Mouse (Mus musculus) CD4-positive naive resting alpha-beta T cell, adult 76 days (primary cell): ENCODE measurements around the gene Mas1. TPM values are rescaled to one million over a fixed set of nuclear protein-coding genes. Genes with fewer than 3 reads are reported as not detected.

Experiments
- total RNA-seq: library from RNA; stranded (reverse); gene quantifications from one replicate; pipeline ENCODE4 v1.2.4, GENCODE M21; 2023

The Mas1 gene
- total RNA-seq, result not detected

GRCm38 (mm10) chr17:12868043-12868442 is at the start of gene Mas1:
Mas1 (minus strand) TSS chr17:12868143.

GRCm38 (mm10) chr17:12915881-12916583 is 48.1 kb upstream of the Mas1 start, which contains the start of gene Mrpl18:
Mrpl18 (minus strand) TSS chr17:12916345.

GRCm38 (mm10) chr17:12915488-12915880 is 47.5 kb upstream of the Mas1 start, which contains the start of gene Tcp1:
Tcp1 (plus strand) TSS chr17:12915701.

GRCm38 (mm10) chr17:12909361-12910280 is 41.7 kb upstream of the Mas1 start, which contains the start of gene Pnldc1:
Pnldc1 (minus strand) TSS chr17:12910230.

GRCm38 (mm10) chr17:12875734-12876133 is 7.8 kb upstream of the Mas1 start, which contains the start of gene Mrgprh:
Mrgprh (plus strand) TSS chr17:12876034.

Other genes starting within 250 kb of the Mas1 start
- gene Slc22a1, start 192.3 kb downstream of the Mas1 start, total RNA-seq, result not detected
- 37.3 TPM for gene Igf2r, start 98.5 kb downstream of the Mas1 start, total RNA-seq
- not detected for gene Mrgprh, start 7.9 kb upstream of the Mas1 start, total RNA-seq
- 2.2 TPM for gene Pnldc1, start 42.1 kb upstream of the Mas1 start, total RNA-seq
- 185 TPM for gene Tcp1, start 47.6 kb upstream of the Mas1 start, total RNA-seq
- gene Mrpl18, start 48.2 kb upstream of the Mas1 start, total RNA-seq, result 36.7 TPM
- not detected for gene Acat3, start 72.5 kb upstream of the Mas1 start, total RNA-seq
- 18.7 TPM for gene Acat2, start 92.6 kb upstream of the Mas1 start, total RNA-seq
- gene Wtap, start 126.0 kb upstream of the Mas1 start, total RNA-seq, result 120 TPM
- gene Sod2, start 138.7 kb upstream of the Mas1 start, total RNA-seq, result 58.1 TPM
- not detected for gene Gpr31b, start 184.2 kb upstream of the Mas1 start, total RNA-seq
- not detected for gene Tcp10b, start 193.0 kb upstream of the Mas1 start, total RNA-seq